ENCODE assay signal across 10 mouse cellular contexts in the genomic region with DNA sequence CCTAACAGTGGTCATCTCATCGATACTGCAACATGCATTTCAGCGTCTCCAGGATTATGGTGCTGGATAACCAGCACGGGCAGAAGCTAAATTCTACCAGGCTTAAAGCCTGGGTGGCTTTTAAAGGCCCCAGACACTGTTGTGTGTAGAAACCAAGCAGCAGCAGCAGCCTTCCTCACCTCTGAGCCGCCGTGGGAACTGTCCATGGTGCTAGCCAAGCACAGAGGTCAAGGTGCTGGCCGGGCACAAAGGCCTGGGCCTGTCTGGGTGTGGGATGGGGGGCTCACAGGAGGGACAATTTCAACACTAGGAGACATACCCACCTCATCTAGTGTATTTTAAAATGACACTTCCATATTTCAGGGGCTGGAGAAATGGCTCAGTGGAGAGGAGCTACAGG. TPM values are rescaled to one million over a fixed set of nuclear protein-coding genes. Genes with fewer than 3 reads are reported as not detected.
A peak's percentile ranks its signal among the peaks of the same experiment; 100 is the strongest.
DNase-seq lines count a peak whose midpoint lies in the region; ATAC-seq lines count a peak whose summit lies in the region.
"Had no signal": no experiment of that assay in that cellular context is flagged by ENCODE, and none has a peak within 500 bp of the region (broad histone marks: within the 10 kb centered on the region; RNA-seq: fewer than 3 reads in every experiment).

No protein-coding gene starts in this region.

- no peaks in the 10 kb centered on the region for H3K27me3 ChIP-seq in neural tube, embryonic 15.5 days (replicated peaks)

- intact Hi-C loops in left cerebral cortex, postnatal 14 days (cut with DNase I) = no loop called here

- peak; percentile 55 for DNase-seq in adrenal gland, postnatal 25 days
- DNase-seq in adrenal gland, postnatal 4 days (ENCODE audit: low spot score in 2 of 2) = no peak
- DNase-seq in neural tube, embryonic 10.5 days (ENCODE audit: extremely low spot score, low spot score) = peak; percentile 64
- peak; percentile 64 for DNase-seq in embryo, embryonic 10.5 days (ENCODE audit: low spot score)
- no peak for DNase-seq in B cell, adult 2 months
- DNase-seq in left cerebral cortex, postnatal 14 days (ENCODE audit: low spot score in 2 of 2) = no peak

- H3K9me3 ChIP-seq in neural tube, embryonic 15.5 days (replicated peaks) = no peaks in the 10 kb centered on the region
- H3K9me3 ChIP-seq: heart, embryonic 10.5 days had no signal

- H3K9ac ChIP-seq in neural tube, embryonic 15.5 days (replicated peaks) = no peak overlapping the region

- H3K36me3 ChIP-seq in neural tube, embryonic 15.5 days = no peaks in the 10 kb centered on the region
- H3K36me3 ChIP-seq: heart, embryonic 10.5 days had no signal

- no peak overlapping the region for H3K27ac ChIP-seq in neural tube, embryonic 15.5 days (replicated peaks)
- H3K27ac ChIP-seq: heart, embryonic 10.5 days had no signal

- no peak overlapping the region for H3K4me2 ChIP-seq in neural tube, embryonic 15.5 days

- no peak for ATAC-seq in neural tube, embryonic 15.5 days (ENCODE audit: low FRiP score)
- 0 out of 2 replicates have a peak, but pooled peaks have one; percentile 52 for ATAC-seq in megakaryocyte-erythroid progenitor cell, adult 5-6 weeks (replicated peaks; ENCODE audit: low FRiP score, low TSS enrichment, poor library complexity, severe bottlenecking)

- peaks cover 21% of the 10 kb centered on the region for H3K4me1 ChIP-seq in neural tube, embryonic 15.5 days
- H3K4me1 ChIP-seq: heart, embryonic 10.5 days had no signal

- WGBS in neural tube, embryonic 15.5 days = 40% methylated on average over 6 of the region's 6 CpGs

- H3K4me3 ChIP-seq in neural tube, embryonic 15.5 days (replicated peaks) = no peak overlapping the region
- H3K4me3 ChIP-seq: heart, embryonic 10.5 days had no signal

RNA-seq across cellular contexts. Expression of a gene that starts 29.1 kb away (rescaled TPM):
- total RNA-seq in adrenal gland, postnatal 25 days (2021) = 182 and 190 TPM in 2 replicates
- total RNA-seq in adrenal gland, postnatal 4 days (2021) = 100 to 1,000 TPM; 101 to 103 TPM
- polyA plus RNA-seq in neural tube, embryonic 15.5 days (2015; fragmentation: Nextera tagmentation; extraction: Ambion mirVana) = 13.0 and 17.8 TPM in 2 replicates
- total RNA-seq in megakaryocyte-erythroid progenitor cell, adult 5-6 weeks (2014; fragmentation: Nextera tagmentation) = not detected in 2 replicates
- total RNA-seq in megakaryocyte-erythroid progenitor cell, adult 5-6 weeks (2017) = not detected in 2 replicates
- 100 to 1,000 TPM; 111 to 125 TPM for total RNA-seq in left cerebral cortex, postnatal 14 days (2021)

RNA-seq across cellular contexts. Expression of a gene that starts 36.0 kb away (rescaled TPM):
- not detected in 2 replicates for total RNA-seq in adrenal gland, postnatal 25 days (2021)
- total RNA-seq in adrenal gland, postnatal 4 days (2021) = not detected
- 0.24 TPM in 1 of 2 replicates, not detected in the other for polyA plus RNA-seq in neural tube, embryonic 15.5 days (2015; fragmentation: Nextera tagmentation; extraction: Ambion mirVana)
- total RNA-seq in megakaryocyte-erythroid progenitor cell, adult 5-6 weeks (2014; fragmentation: Nextera tagmentation) = not detected in 2 replicates
- total RNA-seq in megakaryocyte-erythroid progenitor cell, adult 5-6 weeks (2017) = not detected in 2 replicates
- total RNA-seq in left cerebral cortex, postnatal 14 days (2021) = not detected
- polyA plus RNA-seq: heart, embryonic 10.5 days; testis, adult 2 months had no signal

Comparison
In these comparisons a context has a peak if more than half of its experiments do, and no peak if none do; other contexts are left out.
1. DNase-seq: peak in adrenal gland, postnatal 25 days (single experiment), neural tube, embryonic 10.5 days (single experiment) and embryo, embryonic 10.5 days (single experiment); none in adrenal gland, postnatal 4 days (0 of 2), B cell, adult 2 months (0 of 2) and left cerebral cortex, postnatal 14 days (0 of 2).
2. RNA of a gene that starts 29.1 kb away (total RNA-seq): 182 to 190 TPM in adrenal gland, postnatal 25 days, 111 to 125 TPM in left cerebral cortex, postnatal 14 days and 101 to 103 TPM in adrenal gland, postnatal 4 days; not detected in megakaryocyte-erythroid progenitor cell, adult 5-6 weeks; every median in the first group is over 100 times any median in the second.